Comparison of ENCODE assay signal across 25 mouse cellular contexts in genomic region chr5:100929698-100930097, GRCm38 (mm10).
DNase-seq lines count a peak whose midpoint lies in the region; ATAC-seq and TF ChIP-seq lines count a peak whose summit lies in the region.
"Had no signal": no experiment of that assay in that cellular context is flagged by ENCODE, and none has a peak within 500 bp of the region (broad histone marks: within the 10 kb centered on the region; RNA-seq: fewer than 3 reads in every experiment).

No protein-coding gene starts in this region.

- no peaks in the 10 kb centered on the region for H3K27me3 ChIP-seq in intestine, postnatal 0 days (replicated peaks; ENCODE audit: control insufficient read depth, insufficient read depth, low read length)
- H3K27me3 ChIP-seq in forebrain, embryonic 10.5 days (ENCODE audit: poor library complexity, severe bottlenecking) = no peaks in the 10 kb centered on the region
- H3K27me3 ChIP-seq: forebrain, embryonic 15.5 days; heart, embryonic 12.5 days; heart, embryonic 15.5 days; intestine, embryonic 15.5 days had no signal

- TF ChIP-seq CTCF in intestine, postnatal 0 days (IDR thresholded peaks at IDR 0.05; ENCODE audit: low read depth) = no peak

- no peak overlapping the region for H3K4me2 ChIP-seq in intestine, postnatal 0 days (replicated peaks; ENCODE audit: low read depth)
- H3K4me2 ChIP-seq: forebrain, embryonic 15.5 days; heart, embryonic 12.5 days; heart, embryonic 15.5 days; hindbrain, embryonic 14.5 days; intestine, embryonic 15.5 days had no signal

- H3K4me3 ChIP-seq in intestine, postnatal 0 days (ENCODE audit: low read depth, low read length) = no peak overlapping the region
- no peak overlapping the region for H3K4me3 ChIP-seq in forebrain, embryonic 10.5 days
- H3K4me3 ChIP-seq: forebrain, embryonic 15.5 days; heart, embryonic 12.5 days; heart, embryonic 15.5 days; intestine, embryonic 15.5 days had no signal

- peak; percentile 60 for DNase-seq in heart, adult 11 months
- DNase-seq in heart, adult 8-10 months (ENCODE audit: low spot score) = no peak
- peak; percentile 61 for DNase-seq in CD4-positive helper T cell, adult 2 months (ENCODE audit: low read depth, low spot score)
- DNase-seq in T-cell, adult 2 months (ENCODE audit: low spot score) = peak; percentile 18
- no peak for DNase-seq in layer of hippocampus, adult 9-11 months
- no peak for DNase-seq in forebrain, embryonic 10.5 days (ENCODE audit: extremely low spot score, low spot score)
- DNase-seq: adrenal gland, adult 2 months; adrenal gland, postnatal 14 days; cerebellum, adult 11-12 months; cerebellum, adult 8-10 months; cerebellum, postnatal 10 days; cerebellum, postnatal 36 days; gastrocnemius, postnatal 10 days; gastrocnemius, postnatal 36 days; heart, postnatal 10 days; heart, postnatal 4 days; kidney, adult 18-20 months had no signal

- no peak overlapping the region for H3K9ac ChIP-seq in intestine, postnatal 0 days (ENCODE audit: low read depth, low read length)
- H3K9ac ChIP-seq: forebrain, embryonic 15.5 days; heart, embryonic 12.5 days; heart, embryonic 15.5 days; hindbrain, embryonic 14.5 days; intestine, embryonic 15.5 days had no signal

- H3K4me1 ChIP-seq in intestine, postnatal 0 days (replicated peaks; ENCODE audit: control insufficient read depth, insufficient read depth, low read length) = no peaks in the 10 kb centered on the region
- no peaks in the 10 kb centered on the region for H3K4me1 ChIP-seq in forebrain, embryonic 10.5 days
- H3K4me1 ChIP-seq: forebrain, embryonic 15.5 days; heart, embryonic 12.5 days; heart, embryonic 15.5 days; intestine, embryonic 15.5 days had no signal

- 76% methylated on average over 2 of the region's 2 CpGs for WGBS in intestine, postnatal 0 days
- 84% methylated on average over 2 of the region's 2 CpGs for whole genome bisulfite sequencing in forebrain, embryonic 10.5 days

- peak; percentile 90 for ATAC-seq in inflammation-experienced regulatory T-cells, adult 6 months
- no peak for ATAC-seq in intestine, postnatal 0 days
- ATAC-seq: forebrain, embryonic 15.5 days; hindbrain, postnatal 0 days; intestine, embryonic 15.5 days had no signal

- H3K27ac ChIP-seq in intestine, postnatal 0 days (ENCODE audit: low read depth, low read length) = no peak overlapping the region
- H3K27ac ChIP-seq in forebrain, embryonic 10.5 days = no peak overlapping the region
- H3K27ac ChIP-seq: forebrain, embryonic 15.5 days; heart, embryonic 15.5 days; hindbrain, embryonic 14.5 days; hindbrain, postnatal 0 days; intestine, embryonic 15.5 days had no signal

- H3K36me3 ChIP-seq in intestine, postnatal 0 days (ENCODE audit: control insufficient read depth, insufficient read depth) = no peaks in the 10 kb centered on the region
- H3K36me3 ChIP-seq in forebrain, embryonic 10.5 days (replicated peaks) = no peaks in the 10 kb centered on the region
- H3K36me3 ChIP-seq: forebrain, embryonic 15.5 days; heart, embryonic 12.5 days; heart, embryonic 15.5 days; intestine, embryonic 15.5 days had no signal

- no peaks in the 10 kb centered on the region for H3K9me3 ChIP-seq in intestine, postnatal 0 days (ENCODE audit: control insufficient read depth)
- H3K9me3 ChIP-seq in forebrain, embryonic 10.5 days = no peaks in the 10 kb centered on the region
- H3K9me3 ChIP-seq: forebrain, embryonic 15.5 days; heart, embryonic 12.5 days; heart, embryonic 15.5 days; intestine, embryonic 15.5 days had no signal

Comparison
In these comparisons a context has a peak if more than half of its experiments do, and no peak if none do; other contexts are left out.
1. DNase-seq: peak in heart, adult 11 months (single experiment), CD4-positive helper T cell, adult 2 months (single experiment) and T-cell, adult 2 months (single experiment); none in heart, adult 8-10 months (single experiment), layer of hippocampus, adult 9-11 months (single experiment) and forebrain, embryonic 10.5 days (single experiment).